Mouse (Mus musculus): ENCODE data around the gene Ccar1. TPM values are rescaled to one million over a fixed set of nuclear protein-coding genes. Genes with fewer than 3 reads are reported as not detected.
A peak's percentile ranks its signal among the peaks of the same experiment; 100 is the strongest.

The Ccar1 gene
- 78.8 TPM in 1 of 2 replicates, not detected in the other for polyA plus RNA-seq (2012; ENCODE audit: insufficient read depth, insufficient read length, low replicate concordance, missing spikeins)

- 5% methylated on average over 55 of the region's 55 CpGs for WGBS
- Histone ChIP-seq H3K4me3 (ENCODE audit: insufficient read depth, low read depth, low read length) (peak within 1 kb of the TSS; percentile 99), H3K27ac (ENCODE audit: insufficient read depth, low read depth, low read length) (peak within 1 kb of the TSS; percentile 95), H3K4me1 (ENCODE audit: control insufficient read depth, insufficient read depth, low read length) (0 out of 2 replicates have a peak, but pooled peaks cover 2% of the 10 kb centered on the region)
- TF ChIP-seq POLR2A (IDR thresholded peaks at IDR 0.05; ENCODE audit: insufficient read depth, low read depth, low read length) (peak; percentile 60; the same call in 1 of the 2 replicates), CTCF (IDR thresholded peaks at IDR 0.05; ENCODE audit: insufficient read depth, low read depth, low read length) (no peak)
Measured at GRCm38 (mm10) chr10:62792177-62793090, at the start of gene Ccar1. Gene Ccar1 (minus strand): TSS chr10:62792286.

GRCm38 (mm10) chr10:62840687-62841086 lies 48.6 kb upstream of the Ccar1 start:
- Histone ChIP-seq H3K27ac (ENCODE audit: insufficient read depth, low read depth, low read length) (no peak overlapping the region), H3K4me3 (ENCODE audit: insufficient read depth, low read depth, low read length) (no peak overlapping the region), H3K4me1 (ENCODE audit: control insufficient read depth, insufficient read depth, low read length) (peaks cover 12% of the 10 kb centered on the region)
- TF ChIP-seq POLR2A (IDR thresholded peaks at IDR 0.05; ENCODE audit: insufficient read depth, low read depth, low read length) (no peak), CTCF (IDR thresholded peaks at IDR 0.05; ENCODE audit: insufficient read depth, low read depth, low read length) (no peak)
- WGBS: 91% methylated on average over 7 of the region's 7 CpGs

GRCm38 (mm10) chr10:62837987-62838386 lies 45.9 kb upstream of the Ccar1 start:
- H3K27ac ChIP-seq (ENCODE audit: insufficient read depth, low read depth, low read length): no peak overlapping the region
- no peak overlapping the region for H3K4me3 ChIP-seq (ENCODE audit: insufficient read depth, low read depth, low read length)
- WGBS: 81% methylated on average over 5 of the region's 5 CpGs
- no peak for TF ChIP-seq CTCF (IDR thresholded peaks at IDR 0.05; ENCODE audit: insufficient read depth, low read depth, low read length)
- TF ChIP-seq POLR2A (IDR thresholded peaks at IDR 0.05; ENCODE audit: insufficient read depth, low read depth, low read length): no peak
- peaks cover 10% of the 10 kb centered on the region for H3K4me1 ChIP-seq (ENCODE audit: control insufficient read depth, insufficient read depth, low read length)

- TF ChIP-seq CTCF (IDR thresholded peaks at IDR 0.05; ENCODE audit: insufficient read depth, low read depth, low read length) (no peak), POLR2A (IDR thresholded peaks at IDR 0.05; ENCODE audit: insufficient read depth, low read depth, low read length) (no peak)
- 84% methylated on average over 9 of the region's 9 CpGs for WGBS
Measured at GRCm38 (mm10) chr10:62832783-62833182, 40.7 kb upstream of the Ccar1 start.

GRCm38 (mm10) chr10:62831546-62831945 lies 39.5 kb upstream of the Ccar1 start:
- 75% methylated on average over 2 of the region's 2 CpGs for WGBS
- 0 out of 2 replicates have a peak, but pooled peaks cover 2% of the 10 kb centered on the region for H3K4me1 ChIP-seq (ENCODE audit: control insufficient read depth, insufficient read depth, low read length)
- no peak overlapping the region for H3K4me3 ChIP-seq (ENCODE audit: insufficient read depth, low read depth, low read length)
- H3K27ac ChIP-seq (ENCODE audit: insufficient read depth, low read depth, low read length): no peak overlapping the region
- TF ChIP-seq CTCF (IDR thresholded peaks at IDR 0.05; ENCODE audit: insufficient read depth, low read depth, low read length): no peak
- TF ChIP-seq POLR2A (IDR thresholded peaks at IDR 0.05; ENCODE audit: insufficient read depth, low read depth, low read length): no peak

More at GRCm38 (mm10) chr10:62832783-62833182, 40.7 kb upstream of the Ccar1 start:
- Histone ChIP-seq H3K4me1 (ENCODE audit: control insufficient read depth, insufficient read depth, low read length) (0 out of 2 replicates have a peak, but pooled peaks cover 2% of the 10 kb centered on the region), H3K27ac (ENCODE audit: insufficient read depth, low read depth, low read length) (no peak overlapping the region), H3K4me3 (ENCODE audit: insufficient read depth, low read depth, low read length) (no peak overlapping the region)

- TF ChIP-seq CTCF (IDR thresholded peaks at IDR 0.05; ENCODE audit: insufficient read depth, low read depth, low read length): no peak
- no peak for TF ChIP-seq POLR2A (IDR thresholded peaks at IDR 0.05; ENCODE audit: insufficient read depth, low read depth, low read length)
- H3K27ac ChIP-seq (ENCODE audit: insufficient read depth, low read depth, low read length): no peak overlapping the region
- 85% methylated on average over 8 of the region's 8 CpGs for WGBS
- H3K4me3 ChIP-seq (ENCODE audit: insufficient read depth, low read depth, low read length): no peak overlapping the region
- no peaks in the 10 kb centered on the region for H3K4me1 ChIP-seq (ENCODE audit: control insufficient read depth, insufficient read depth, low read length)
Measured at GRCm38 (mm10) chr10:62824474-62824873, 32.4 kb upstream of the Ccar1 start.

GRCm38 (mm10) chr10:62823431-62823830 lies 31.3 kb upstream of the Ccar1 start:
- H3K4me3 ChIP-seq (ENCODE audit: insufficient read depth, low read depth, low read length): no peak overlapping the region
- no peak for TF ChIP-seq POLR2A (IDR thresholded peaks at IDR 0.05; ENCODE audit: insufficient read depth, low read depth, low read length)
- no peak for TF ChIP-seq CTCF (IDR thresholded peaks at IDR 0.05; ENCODE audit: insufficient read depth, low read depth, low read length)
- 63% methylated on average over 4 of the region's 4 CpGs for WGBS

GRCm38 (mm10) chr10:62810010-62810409 lies 17.9 kb upstream of the Ccar1 start:
- Histone ChIP-seq H3K4me3 (ENCODE audit: insufficient read depth, low read depth, low read length) (no peak overlapping the region), H3K27ac (ENCODE audit: insufficient read depth, low read depth, low read length) (no peak overlapping the region), H3K4me1 (ENCODE audit: control insufficient read depth, insufficient read depth, low read length) (no peaks in the 10 kb centered on the region)
- WGBS: 66% methylated on average over 4 of the region's 4 CpGs
- TF ChIP-seq POLR2A (IDR thresholded peaks at IDR 0.05; ENCODE audit: insufficient read depth, low read depth, low read length) (no peak), CTCF (IDR thresholded peaks at IDR 0.05; ENCODE audit: insufficient read depth, low read depth, low read length) (no peak)

More at GRCm38 (mm10) chr10:62823431-62823830, 31.3 kb upstream of the Ccar1 start:
- Histone ChIP-seq H3K27ac (ENCODE audit: insufficient read depth, low read depth, low read length) (no peak overlapping the region), H3K4me1 (ENCODE audit: control insufficient read depth, insufficient read depth, low read length) (no peaks in the 10 kb centered on the region)

GRCm38 (mm10) chr10:62808766-62809165 lies 16.7 kb upstream of the Ccar1 start:
- H3K4me3 ChIP-seq (ENCODE audit: insufficient read depth, low read depth, low read length): no peak overlapping the region
- TF ChIP-seq POLR2A (IDR thresholded peaks at IDR 0.05; ENCODE audit: insufficient read depth, low read depth, low read length): no peak
- TF ChIP-seq CTCF (IDR thresholded peaks at IDR 0.05; ENCODE audit: insufficient read depth, low read depth, low read length): no peak
- no peaks in the 10 kb centered on the region for H3K4me1 ChIP-seq (ENCODE audit: control insufficient read depth, insufficient read depth, low read length)
- WGBS: 94% methylated on average over 2 of the region's 2 CpGs
- no peak overlapping the region for H3K27ac ChIP-seq (ENCODE audit: insufficient read depth, low read depth, low read length)

All from olfactory bulb, adult 2 months (tissue).